Mouse (Mus musculus): ENCODE results near the gene Gpx5. TPM values are rescaled to one million over a fixed set of nuclear protein-coding genes. Genes with fewer than 3 reads are reported as not detected.

Gpx5 gene
- polyA plus RNA-seq, 2 experiments from 2014 or later: not detected

Other genes with a start within 250 kb of the Gpx5 start
- gene Olfr1370, start 217.8 kb downstream of the Gpx5 start, polyA plus RNA-seq (2017; shearing (Covaris generic)): not detected
- gene Olfr1369-ps1, start 181.2 kb downstream of the Gpx5 start, polyA plus RNA-seq (2017; shearing (Covaris generic)): under 1 TPM in 1 of 2 experiments, not detected in 1; 0.27 TPM
- gene Olfr263, start 163.1 kb downstream of the Gpx5 start, polyA plus RNA-seq (2017; shearing (Covaris generic)): not detected
- not detected for gene Olfr1368, start 146.9 kb downstream of the Gpx5 start, polyA plus RNA-seq (2017; shearing (Covaris generic))
- 10 to 100 TPM; 10.5 to 13.5 TPM for gene Trim27, start 113.3 kb downstream of the Gpx5 start, polyA plus RNA-seq (2017; shearing (Covaris generic))
- not detected for gene Gpx6, start 19.4 kb upstream of the Gpx5 start, polyA plus RNA-seq (2017; shearing (Covaris generic))
- gene Olfr1367, start 54.2 kb upstream of the Gpx5 start, polyA plus RNA-seq (2017; shearing (Covaris generic)): not detected
- 10 to 100 TPM in 1 of 2 experiments, 1 to 10 TPM in 1; 7.7 to 10.6 TPM for gene Zscan12, start 70.1 kb upstream of the Gpx5 start, polyA plus RNA-seq (2017; shearing (Covaris generic))
- 10 to 100 TPM; 31.1 to 45.5 TPM for gene Zkscan3, start 110.0 kb upstream of the Gpx5 start, polyA plus RNA-seq (2017; shearing (Covaris generic))
- 1 to 10 TPM; 1.3 to 1.7 TPM for gene Pgbd1, start 148.3 kb upstream of the Gpx5 start, polyA plus RNA-seq (2017; shearing (Covaris generic))
- gene Zscan26, start 161.0 kb upstream of the Gpx5 start, polyA plus RNA-seq (2017; shearing (Covaris generic)): 10 to 100 TPM; 78.3 to 80.7 TPM
- gene Nkapl, start 175.8 kb upstream of the Gpx5 start, polyA plus RNA-seq (2017; shearing (Covaris generic)): under 1 TPM in 1 of 2 experiments, not detected in 1; 0.36 TPM
- not detected for gene Zkscan4, start 186.2 kb upstream of the Gpx5 start, polyA plus RNA-seq (2017; shearing (Covaris generic))
- not detected for gene Gm10065, start 186.7 kb upstream of the Gpx5 start, polyA plus RNA-seq (2017; shearing (Covaris generic))
- gene AK157302, start 202.5 kb upstream of the Gpx5 start, polyA plus RNA-seq (2017; shearing (Covaris generic)): under 1 TPM; 0.51 to 0.95 TPM
- gene Gm11273, start 208.7 kb upstream of the Gpx5 start, polyA plus RNA-seq (2017; shearing (Covaris generic)): 10 to 100 TPM in 1 of 2 experiments, not detected in 1; 29.3 TPM
- gene Zkscan8, start 238.4 kb upstream of the Gpx5 start, polyA plus RNA-seq (2017; shearing (Covaris generic)): 1 to 10 TPM; 5.2 to 6.1 TPM